Comparison of ENCODE assay signal across 26 mouse cellular contexts in genomic region chr6:142773566-142773965, GRCm38 (mm10). TPM values are rescaled to one million over a fixed set of nuclear protein-coding genes. Genes with fewer than 3 reads are reported as not detected.
DNase-seq lines count a peak whose midpoint lies in the region; ATAC-seq and TF ChIP-seq lines count a peak whose summit lies in the region.
"Had no signal": no experiment of that assay in that cellular context is flagged by ENCODE, and none has a peak within 500 bp of the region (broad histone marks: within the 10 kb centered on the region; RNA-seq: fewer than 3 reads in every experiment).

No protein-coding gene starts in this region.

- H3K4me2 ChIP-seq in hindbrain, postnatal 0 days (ENCODE audit: low read depth, low read length), result no peak overlapping the region
- no peak overlapping the region for H3K4me2 ChIP-seq in hindbrain, embryonic 11.5 days (replicated peaks; ENCODE audit: low read depth, low read length)
- no peak overlapping the region for H3K4me2 ChIP-seq in liver, postnatal 0 days (ENCODE audit: low read depth, low read length)
- H3K4me2 ChIP-seq: embryonic facial prominence, embryonic 15.5 days; forebrain, embryonic 12.5 days; heart, embryonic 13.5 days; limb, embryonic 13.5 days; neural tube, embryonic 13.5 days had no signal

- H3K4me1 ChIP-seq in hindbrain, postnatal 0 days (ENCODE audit: insufficient read depth, low read length), result no peaks in the 10 kb centered on the region
- H3K4me1 ChIP-seq in hindbrain, embryonic 11.5 days (replicated peaks; ENCODE audit: control insufficient read depth, insufficient read depth, low read length), result no peaks in the 10 kb centered on the region
- H3K4me1 ChIP-seq in liver, postnatal 0 days (ENCODE audit: insufficient read depth), result no peaks in the 10 kb centered on the region
- H3K4me1 ChIP-seq in ES-Bruce4 (ENCODE audit: control insufficient read depth, insufficient read depth, low read length), result peaks cover 2% of the 10 kb centered on the region
- no peaks in the 10 kb centered on the region for H3K4me1 ChIP-seq in bone marrow, adult 2 months (ENCODE audit: control insufficient read depth, insufficient read depth, low read length)
- H3K4me1 ChIP-seq: embryonic facial prominence, embryonic 15.5 days; forebrain, embryonic 12.5 days; limb, embryonic 13.5 days; neural tube, embryonic 13.5 days had no signal

- no peaks in the 10 kb centered on the region for H3K27me3 ChIP-seq in hindbrain, postnatal 0 days (ENCODE audit: insufficient read depth, low read length)
- no peaks in the 10 kb centered on the region for H3K27me3 ChIP-seq in hindbrain, embryonic 11.5 days (ENCODE audit: control insufficient read depth, insufficient read depth, low read length)
- H3K27me3 ChIP-seq in liver, postnatal 0 days (ENCODE audit: insufficient read depth, low read length), result no peaks in the 10 kb centered on the region
- H3K27me3 ChIP-seq in ES-Bruce4 (ENCODE audit: control insufficient read depth, insufficient read depth, low read length, poor library complexity, severe bottlenecking), result no peaks in the 10 kb centered on the region
- H3K27me3 ChIP-seq: embryonic facial prominence, embryonic 15.5 days; forebrain, embryonic 12.5 days; heart, embryonic 13.5 days; limb, embryonic 13.5 days; neural tube, embryonic 13.5 days had no signal

- H3K36me3 ChIP-seq in hindbrain, postnatal 0 days (ENCODE audit: insufficient read depth, low read length), result peaks cover 33% of the 10 kb centered on the region
- H3K36me3 ChIP-seq in hindbrain, embryonic 11.5 days (ENCODE audit: control insufficient read depth, insufficient read depth, low read length), result peaks cover 14% of the 10 kb centered on the region; the same call in 1 of the 2 replicates
- H3K36me3 ChIP-seq in liver, postnatal 0 days (replicated peaks; ENCODE audit: insufficient read depth, low read length), result peaks cover 72% of the 10 kb centered on the region
- H3K36me3 ChIP-seq in ES-Bruce4 (ENCODE audit: control insufficient read depth, insufficient read depth, low read length, poor library complexity, severe bottlenecking), result peaks cover 15% of the 10 kb centered on the region

- TF ChIP-seq POLR2A in ES-Bruce4 (IDR thresholded peaks at IDR 0.05; ENCODE audit: insufficient read depth, low read length), result no peak
- TF ChIP-seq POLR2A in bone marrow, adult 2 months (IDR thresholded peaks at IDR 0.05; ENCODE audit: borderline replicate concordance, control insufficient read depth, low read depth, low read length), result no peak

- no peak for TF ChIP-seq EP300 in liver, postnatal 0 days (IDR thresholded peaks at IDR 0.05; ENCODE audit: low read depth)
- no peak for TF ChIP-seq EP300 in ES-Bruce4 (IDR thresholded peaks at IDR 0.05; ENCODE audit: insufficient read depth, low read depth, low read length)

- no peak overlapping the region for H3K9ac ChIP-seq in hindbrain, postnatal 0 days (replicated peaks; ENCODE audit: low read length)
- no peak overlapping the region for H3K9ac ChIP-seq in hindbrain, embryonic 11.5 days (ENCODE audit: low read depth, low read length)
- H3K9ac ChIP-seq in liver, postnatal 0 days (replicated peaks), result no peak overlapping the region
- H3K9ac ChIP-seq in ES-Bruce4 (ENCODE audit: low read depth, poor library complexity, severe bottlenecking), result no peak overlapping the region
- H3K9ac ChIP-seq: embryonic facial prominence, embryonic 15.5 days; forebrain, embryonic 12.5 days; heart, embryonic 13.5 days; limb, embryonic 13.5 days; neural tube, embryonic 13.5 days had no signal

- ATAC-seq in hindbrain, postnatal 0 days, result no peak
- ATAC-seq in hindbrain, embryonic 11.5 days (ENCODE audit: low FRiP score), result no peak
- 0 out of 2 replicates have a peak, but pooled peaks have one; percentile 22 for ATAC-seq in liver, postnatal 0 days

- no peak overlapping the region for H3K4me3 ChIP-seq in hindbrain, postnatal 0 days (ENCODE audit: low read length)
- no peak overlapping the region for H3K4me3 ChIP-seq in hindbrain, embryonic 11.5 days (ENCODE audit: low read depth, low read length)
- H3K4me3 ChIP-seq in liver, postnatal 0 days (ENCODE audit: low read depth, low read length), result no peak overlapping the region
- H3K4me3 ChIP-seq in ES-Bruce4 (ENCODE audit: low read depth, low read length), result no peak overlapping the region
- no peak overlapping the region for H3K4me3 ChIP-seq in bone marrow, adult 2 months (replicated peaks; ENCODE audit: control insufficient read depth, low read depth, low read length)
- H3K4me3 ChIP-seq: embryonic facial prominence, embryonic 15.5 days; forebrain, embryonic 12.5 days; heart, embryonic 13.5 days; limb, embryonic 13.5 days; neural tube, embryonic 13.5 days had no signal

- 98% methylated on average over 5 of the region's 5 CpGs for WGBS in hindbrain, postnatal 0 days
- 90% methylated on average over 5 of the region's 5 CpGs for WGBS in hindbrain, embryonic 11.5 days
- WGBS in liver, postnatal 0 days (ENCODE audit: insufficient replicate concordance), result 93% methylated on average over 5 of the region's 5 CpGs
- WGBS in bone marrow, adult 2 months, result 92% methylated on average over 5 of the region's 5 CpGs

- no peak overlapping the region for H3K27ac ChIP-seq in hindbrain, postnatal 0 days
- H3K27ac ChIP-seq in hindbrain, embryonic 11.5 days (ENCODE audit: low read depth, low read length), result no peak overlapping the region
- no peak overlapping the region for H3K27ac ChIP-seq in liver, postnatal 0 days (ENCODE audit: low read depth)
- no peak overlapping the region for H3K27ac ChIP-seq in ES-Bruce4 (ENCODE audit: insufficient read depth, low read length)
- no peak overlapping the region for H3K27ac ChIP-seq in bone marrow, adult 2 months (ENCODE audit: control insufficient read depth, insufficient read depth, low read depth, low read length, poor library complexity)
- H3K27ac ChIP-seq: embryonic facial prominence, embryonic 15.5 days; forebrain, embryonic 12.5 days; heart, embryonic 13.5 days; limb, embryonic 13.5 days; neural tube, embryonic 13.5 days had no signal

- peak; percentile 45 for TF ChIP-seq CTCF in hindbrain, postnatal 0 days (IDR thresholded peaks at IDR 0.05; ENCODE audit: low read depth)
- TF ChIP-seq CTCF in liver, postnatal 0 days (IDR thresholded peaks at IDR 0.05; ENCODE audit: low read depth), result peak; percentile 62
- TF ChIP-seq CTCF in ES-Bruce4 (IDR thresholded peaks at IDR 0.05; ENCODE audit: low read depth, low read length), result peak; percentile 51
- TF ChIP-seq CTCF in bone marrow, adult 2 months (IDR thresholded peaks at IDR 0.05; ENCODE audit: control insufficient read depth, insufficient read depth, low read length), result 0 out of 2 replicates have a peak, but pooled peaks have one; percentile 21

- no peak for DNase-seq in hindbrain, postnatal 0 days (ENCODE audit: low spot score)
- no peak for DNase-seq in hindbrain, embryonic 11.5 days (ENCODE audit: low spot score)
- DNase-seq in liver, postnatal 0 days, result no peak
- no peak for DNase-seq in liver
- no peak for DNase-seq in spleen, postnatal 4 days (ENCODE audit: low spot score in 2 of 2)
- no peak for DNase-seq in frontal cortex, postnatal 36 days (ENCODE audit: low spot score in 2 of 2)
- DNase-seq: adrenal gland, postnatal 10 days; cerebellum, adult 9-10 months; heart, postnatal 4 days; layer of hippocampus, adult 9-11 months; right cerebral cortex, postnatal 14 days; thymus, postnatal 25 days had no signal

- H3K9me3 ChIP-seq in hindbrain, postnatal 0 days (ENCODE audit: low read length), result no peaks in the 10 kb centered on the region
- H3K9me3 ChIP-seq in hindbrain, embryonic 11.5 days (ENCODE audit: control insufficient read depth, low read length), result no peaks in the 10 kb centered on the region
- H3K9me3 ChIP-seq in liver, postnatal 0 days (ENCODE audit: low read length), result no peaks in the 10 kb centered on the region
- no peaks in the 10 kb centered on the region for H3K9me3 ChIP-seq in ES-Bruce4 (replicated peaks; ENCODE audit: control insufficient read depth, insufficient read depth, low read length, poor library complexity, severe bottlenecking)
- H3K9me3 ChIP-seq: embryonic facial prominence, embryonic 15.5 days; forebrain, embryonic 12.5 days; G1E; heart, embryonic 13.5 days; limb, embryonic 13.5 days; neural tube, embryonic 13.5 days had no signal

RNA-seq across cellular contexts. Expression of gene Cmas, which starts 17.1 kb away (rescaled TPM):
- 59.1 and 70.7 TPM in 2 replicates for total RNA-seq in hindbrain, postnatal 0 days (2014; rRNA removed)
- 168 and 171 TPM in 2 replicates for polyA plus RNA-seq in hindbrain, postnatal 0 days (2015; fragmentation: Nextera tagmentation; extraction: Ambion mirVana)
- polyA plus RNA-seq in hindbrain, embryonic 11.5 days (2014; fragmentation: Nextera tagmentation; extraction: Ambion mirVana), result 137 and 139 TPM in 2 replicates
- 107 and 121 TPM in 2 replicates for polyA plus RNA-seq in liver, postnatal 0 days (2015; fragmentation: Nextera tagmentation; extraction: Ambion mirVana)
- polyA plus RNA-seq in ES-Bruce4 (2011; ENCODE audit: insufficient read depth, insufficient read length, low read depth, missing spikeins), result 81.6 and 87.1 TPM in 2 replicates
- polyA plus RNA-seq in bone marrow, adult 2 months (2011; ENCODE audit: insufficient read depth, insufficient read length, low replicate concordance, missing spikeins), result 144 and 171 TPM in 2 replicates

RNA-seq across cellular contexts. Expression of gene Sult6b2, which starts 30.7 kb away (rescaled TPM):
- total RNA-seq in hindbrain, postnatal 0 days (2014; rRNA removed), result not detected in 2 replicates
- polyA plus RNA-seq in hindbrain, postnatal 0 days (2015; fragmentation: Nextera tagmentation; extraction: Ambion mirVana), result 0.28 and 0.30 TPM in 2 replicates
- 0.08 TPM in 1 of 2 replicates, not detected in the other for polyA plus RNA-seq in hindbrain, embryonic 11.5 days (2014; fragmentation: Nextera tagmentation; extraction: Ambion mirVana)
- not detected in 2 replicates for polyA plus RNA-seq in liver, postnatal 0 days (2015; fragmentation: Nextera tagmentation; extraction: Ambion mirVana)
- not detected in 2 replicates for polyA plus RNA-seq in ES-Bruce4 (2011; ENCODE audit: insufficient read depth, insufficient read length, low read depth, missing spikeins)
- polyA plus RNA-seq in bone marrow, adult 2 months (2011; ENCODE audit: insufficient read depth, insufficient read length, low replicate concordance, missing spikeins), result not detected in 2 replicates
- total RNA-seq: adrenal gland, postnatal 10 days; gastrocnemius, adult 18-20 months; heart, postnatal 4 days; monocyte, adult 5-6 weeks had no signal
- polyA plus RNA-seq: embryonic facial prominence, embryonic 15.5 days; G1E; gonadal fat pad, adult 2 months; kidney, embryonic 16.5 days; limb, embryonic 13.5 days; lung, embryonic 16.5 days; spleen, adult 2 months had no signal
